Mouse (Mus musculus) liver, embryonic 15.5 days (tissue): ENCODE data around the gene Tmem234. TPM values are rescaled to one million over a fixed set of nuclear protein-coding genes. Genes with fewer than 3 reads are reported as not detected.

Experiments used
- ATAC-seq: fragments of 200-750 bp; cut with Nextera tagmentation; 2 replicates; pipeline ENCODE4 v1.8.0; 2017; ENCODE audit warnings: moderate number of reproducible peaks, mild to moderate bottlenecking, moderate library complexity; ENCODE audit not compliant: insufficient read depth
- H3K27ac ChIP-seq: fragments of 300-500 bp; sonication (generic); replicated peaks from 2 replicates; pipeline ENCODE4 v1.5.1; 2015; ENCODE audit warnings: mild to moderate bottlenecking, inconsistent platforms
- H3K27me3 ChIP-seq: fragments of 300-500 bp; sonication (generic); 2 replicates; pipeline ENCODE4 v1.6.1; 2015; ENCODE audit warnings: mild to moderate bottlenecking, inconsistent platforms
- H3K36me3 ChIP-seq: fragments of 300-500 bp; sonication (generic); replicated peaks from 2 replicates; pipeline ENCODE4 v1.6.1; 2015; ENCODE audit warnings: moderate library complexity, mild to moderate bottlenecking, inconsistent platforms
- H3K4me1 ChIP-seq: fragments of 300-500 bp; sonication (generic); replicated peaks from 2 replicates; pipeline ENCODE4 v1.6.1; 2015; ENCODE audit warnings: inconsistent platforms
- H3K4me2 ChIP-seq: fragments of 300-500 bp; sonication (generic); 2 replicates; pipeline ENCODE4 v1.6.1; 2015; ENCODE audit warnings: moderate library complexity, mild to moderate bottlenecking, inconsistent platforms
- H3K4me3 ChIP-seq: fragments of 300-500 bp; sonication (generic); replicated peaks from 2 replicates; pipeline ENCODE4 v1.5.1; 2015; ENCODE audit warnings: mild to moderate bottlenecking, inconsistent platforms
- H3K9ac ChIP-seq: fragments of 300-500 bp; sonication (generic); 2 replicates; pipeline ENCODE4 v1.6.1; 2015; ENCODE audit warnings: moderate library complexity, mild to moderate bottlenecking, inconsistent platforms
- H3K9me3 ChIP-seq: fragments of 300-500 bp; sonication (generic); replicated peaks from 2 replicates; pipeline ENCODE4 v1.6.1; 2016; ENCODE audit warnings: inconsistent platforms
- WGBS: fragments of 180-500 bp; shearing (Covaris S2); methylation state at CpG from one replicate; pipeline ENCODE4 v1.1.7; 2015; ENCODE audit warnings: mixed read lengths; ENCODE audit not compliant: insufficient replicate concordance; 5-methylcytosine and 5-hydroxymethylcytosine counted together
- polyA plus RNA-seq: library from polyadenylated mRNA; unstranded; fragments of >200 nt; fragmentation: Nextera tagmentation; extraction: Ambion mirVana; gene quantifications from 2 replicates; pipeline ENCODE4 v1.2.1, GENCODE M21; 2015

Gene Tmem234
- polyA plus RNA-seq, 1 experiment from 2014 or later: 113 TPM

DNA sequence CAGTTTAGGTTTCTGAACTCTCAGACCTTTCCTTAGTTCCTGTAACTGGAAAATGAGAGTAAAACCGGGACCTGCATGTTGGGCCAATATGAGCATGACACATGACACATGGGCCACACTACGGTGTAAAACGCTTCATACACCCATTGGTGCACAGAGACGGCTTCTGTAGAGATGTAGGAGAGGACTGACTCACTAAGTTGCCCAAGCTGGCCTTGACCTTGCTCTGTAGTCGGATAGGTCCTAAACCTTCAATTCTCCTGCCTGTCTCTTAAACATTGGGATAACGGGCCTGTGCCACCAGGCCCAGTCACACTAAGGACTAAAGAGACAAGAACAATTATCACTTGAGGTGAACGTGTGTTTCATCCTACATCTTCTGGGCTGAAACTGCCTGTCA is 32.1 kb upstream of the Tmem234 start:
- Histone ChIP-seq H3K4me2 (no peak overlapping the region), H3K9ac (no peak overlapping the region), H3K27me3 (peaks cover 7% of the 10 kb centered on the region), H3K4me3 (no peak overlapping the region), H3K36me3 (no peaks in the 10 kb centered on the region), H3K4me1 (peaks cover 8% of the 10 kb centered on the region; the same call in 1 of the 2 replicates), H3K9me3 (no peaks in the 10 kb centered on the region), H3K27ac (no peak overlapping the region)
- WGBS: 71% methylated on average over 7 of the region's 7 CpGs
- no peak for ATAC-seq

DNA sequence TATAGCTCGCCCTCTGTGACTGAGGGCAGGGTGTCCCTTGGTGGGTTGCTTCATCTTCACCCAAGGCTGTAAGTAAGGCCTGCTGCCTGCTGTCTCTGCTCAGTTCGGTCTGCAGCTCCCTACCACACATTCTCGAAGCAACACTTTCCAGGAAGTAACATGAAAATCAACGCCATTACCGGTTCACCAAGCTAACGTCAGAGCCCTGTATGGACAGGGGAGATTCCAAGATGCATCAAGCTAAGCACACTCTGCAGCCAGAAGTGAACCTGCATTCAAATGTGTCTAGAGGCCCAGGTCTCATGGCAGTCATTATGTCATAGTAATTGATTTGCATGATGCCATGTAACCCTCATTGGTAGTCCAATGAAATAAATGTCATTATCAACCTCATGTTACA is 30.4 kb upstream of the Tmem234 start:
- no peaks in the 10 kb centered on the region for H3K9me3 ChIP-seq
- H3K36me3 ChIP-seq: no peaks in the 10 kb centered on the region
- ATAC-seq: no peak
- H3K4me1 ChIP-seq: peaks cover 1% of the 10 kb centered on the region
- no peak overlapping the region for H3K27ac ChIP-seq
- no peak overlapping the region for H3K9ac ChIP-seq
- 65% methylated on average over 6 of the region's 6 CpGs for WGBS
- no peak overlapping the region for H3K4me2 ChIP-seq
- no peak overlapping the region for H3K4me3 ChIP-seq
- peaks cover 17% of the 10 kb centered on the region for H3K27me3 ChIP-seq

DNA sequence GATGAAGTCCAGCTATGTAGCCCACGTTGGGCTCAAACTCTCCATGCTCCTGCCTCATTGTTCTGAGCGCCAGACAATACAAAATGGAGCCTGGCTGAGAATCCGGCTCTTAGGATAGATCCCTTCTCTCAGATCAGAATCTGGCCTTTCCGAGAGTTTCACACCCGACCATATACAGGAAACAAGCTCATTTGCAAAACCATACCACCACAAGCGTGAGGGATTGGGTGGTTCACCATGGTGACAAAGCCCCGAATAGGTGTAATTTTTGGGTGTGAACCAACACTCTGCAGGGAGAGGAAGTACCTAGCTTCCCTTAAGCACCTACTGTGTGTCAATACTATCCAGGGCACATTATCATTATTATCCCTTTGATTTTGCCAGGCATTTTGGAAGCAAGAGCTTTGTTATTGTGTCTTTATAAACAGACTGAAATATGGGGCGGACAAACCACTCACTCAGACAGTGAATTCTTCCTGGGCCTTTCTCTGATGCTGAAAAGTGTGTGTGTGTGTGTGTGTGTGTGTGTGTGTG is 28.9 kb upstream of the Tmem234 start:
- no peak for ATAC-seq
- Histone ChIP-seq H3K4me2 (no peak overlapping the region), H3K36me3 (no peaks in the 10 kb centered on the region), H3K27me3 (peaks cover 23% of the 10 kb centered on the region), H3K9me3 (no peaks in the 10 kb centered on the region), H3K27ac (no peak overlapping the region), H3K9ac (no peak overlapping the region), H3K4me3 (no peak overlapping the region), H3K4me1 (peaks cover 4% of the 10 kb centered on the region)
- WGBS: 65% methylated on average over 8 of the region's 8 CpGs

DNA sequence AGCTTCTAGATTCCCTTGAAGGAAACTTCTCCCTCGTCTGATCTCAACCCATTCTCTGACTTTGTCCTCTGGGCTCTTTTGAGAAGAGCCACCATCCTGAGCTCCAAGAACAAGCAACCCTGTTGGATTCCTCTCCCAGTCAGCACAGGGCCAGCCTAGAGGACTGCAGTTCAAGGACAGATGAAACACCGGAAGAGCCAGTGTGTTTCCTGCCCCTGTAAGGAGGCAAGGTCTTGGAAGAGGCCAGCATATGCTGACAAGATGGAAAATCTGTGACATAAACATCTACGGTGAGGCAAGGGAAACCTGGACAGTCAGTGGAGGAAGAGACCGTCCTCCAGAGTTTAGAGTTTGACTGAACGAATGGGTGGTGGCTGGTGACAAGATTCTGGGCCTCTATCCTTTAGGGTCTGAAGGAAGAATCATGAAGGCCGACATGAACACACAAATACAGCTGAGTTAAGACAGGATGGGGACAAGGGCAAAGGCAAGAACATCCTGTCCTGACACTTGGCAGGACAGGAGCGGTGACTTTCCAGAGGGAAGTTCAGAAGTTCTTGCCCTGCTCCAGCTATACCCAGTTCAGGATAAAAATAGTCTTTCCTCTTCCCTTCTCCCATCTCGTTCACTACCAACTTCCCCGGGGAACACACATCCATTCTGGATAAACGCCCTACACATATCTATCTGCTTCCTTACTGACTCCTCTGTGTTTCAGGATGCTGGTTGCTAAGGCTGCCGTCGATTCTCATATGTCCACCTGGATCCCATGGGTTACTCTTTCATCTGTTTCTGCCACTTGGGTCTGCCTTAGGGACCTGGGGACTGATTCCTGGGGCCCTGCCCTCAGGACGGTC is 28.0 kb upstream of the Tmem234 start:
- 64% methylated on average over 13 of the region's 13 CpGs for WGBS
- Histone ChIP-seq H3K36me3 (no peaks in the 10 kb centered on the region), H3K27me3 (peaks cover 31% of the 10 kb centered on the region), H3K9me3 (no peaks in the 10 kb centered on the region), H3K4me2 (no peak overlapping the region), H3K27ac (no peak overlapping the region), H3K4me3 (no peak overlapping the region), H3K4me1 (peaks cover 10% of the 10 kb centered on the region), H3K9ac (no peak overlapping the region)
- ATAC-seq: 0 out of 2 replicates have a peak, but pooled peaks have one; percentile 38

DNA sequence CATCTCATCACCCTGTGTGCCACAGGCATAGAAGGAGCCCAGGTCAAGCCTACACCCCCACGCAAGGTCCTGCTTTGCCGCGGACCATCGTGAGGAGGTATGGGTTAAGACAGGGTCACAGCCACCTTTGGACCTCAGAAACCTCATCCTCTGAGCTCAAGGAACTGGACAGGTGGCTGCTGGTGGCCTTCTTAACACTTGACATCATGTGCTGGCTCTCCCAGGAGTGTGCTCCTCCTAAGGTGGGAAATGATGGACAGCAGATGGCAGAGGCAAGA is 27.4 kb upstream of the Tmem234 start:
- 89% methylated on average over 4 of the region's 4 CpGs for WGBS
- no peak overlapping the region for H3K27ac ChIP-seq
- H3K9ac ChIP-seq: no peak overlapping the region

DNA sequence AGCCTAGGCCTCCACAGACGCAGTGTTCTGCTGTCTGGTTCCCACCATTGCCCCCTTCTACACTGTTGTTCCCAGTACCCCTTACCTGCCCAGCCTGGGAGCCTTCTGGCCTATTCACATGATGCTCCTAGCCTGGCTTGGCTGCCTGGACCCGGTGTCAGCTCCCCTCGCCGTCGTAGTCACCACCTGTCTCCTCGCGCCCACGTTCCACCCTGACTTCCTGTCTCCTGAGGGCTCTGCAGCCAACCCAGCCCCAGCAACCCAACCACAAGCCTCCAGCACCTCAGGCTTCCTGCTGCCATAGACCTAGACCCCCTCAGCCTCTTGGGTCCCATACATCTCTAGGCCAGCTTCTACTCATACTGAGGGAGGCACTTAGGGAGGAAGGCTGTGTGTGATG is 27.0 kb upstream of the Tmem234 start, which contains the start of gene Lck:
Gene Lck, minus strand, starts transcription at position 212 of the 400 bp plus-strand sequence.
- H3K4me2 ChIP-seq: no peak within 1 kb of the TSS
- no peak within 1 kb of the TSS for H3K9ac ChIP-seq
- 42% methylated on average over 8 of the region's 8 CpGs for WGBS
- H3K27me3 ChIP-seq: peaks cover 40% of the 10 kb centered on the region
- ATAC-seq: no peak
- no peak within 1 kb of the TSS for H3K4me3 ChIP-seq
- H3K4me1 ChIP-seq: peaks cover 10% of the 10 kb centered on the region
- no peaks in the 10 kb centered on the region for H3K36me3 ChIP-seq
- H3K27ac ChIP-seq: no peak within 1 kb of the TSS
- H3K9me3 ChIP-seq: no peaks in the 10 kb centered on the region

More for the DNA sequence above, 27.4 kb upstream of the Tmem234 start:
- no peak for ATAC-seq
- no peaks in the 10 kb centered on the region for H3K9me3 ChIP-seq
- no peak overlapping the region for H3K4me2 ChIP-seq
- H3K4me1 ChIP-seq: peaks cover 10% of the 10 kb centered on the region
- no peak overlapping the region for H3K4me3 ChIP-seq
- H3K27me3 ChIP-seq: peaks cover 36% of the 10 kb centered on the region
- no peaks in the 10 kb centered on the region for H3K36me3 ChIP-seq

DNA sequence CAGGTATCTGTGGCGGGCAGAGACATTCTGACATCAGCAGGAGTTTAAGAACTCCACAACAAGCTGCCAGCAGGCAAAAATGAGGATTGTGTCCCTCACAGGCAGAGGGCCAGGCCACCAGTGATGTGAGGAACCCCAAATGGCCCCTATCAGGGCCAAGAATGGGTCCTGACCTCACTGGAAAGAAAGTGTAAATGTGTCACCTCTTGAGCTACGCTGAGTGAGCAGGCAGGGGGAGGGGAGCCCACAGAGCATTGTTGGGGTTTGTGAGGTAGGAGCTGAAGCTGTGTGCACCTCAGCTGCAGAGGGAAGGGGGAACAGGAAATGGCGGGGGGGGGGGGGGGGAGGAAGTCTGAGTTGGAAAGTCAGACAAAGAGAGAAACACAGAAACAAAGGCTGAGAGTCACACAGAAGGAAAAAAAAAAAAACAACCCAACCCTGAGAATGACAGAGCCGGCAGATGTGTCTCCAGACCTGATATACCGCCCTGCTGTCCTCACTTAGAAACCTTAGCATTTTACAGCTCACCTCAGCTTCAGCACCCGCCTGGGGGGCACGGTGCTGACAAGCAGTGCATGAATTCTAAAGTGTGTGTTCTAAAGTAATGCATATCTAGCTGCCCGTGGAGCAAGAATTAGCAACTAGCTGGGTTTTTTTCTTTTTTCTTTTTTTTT is 25.2 kb upstream of the Tmem234 start:
- Histone ChIP-seq H3K4me3 (no peak overlapping the region), H3K9me3 (no peaks in the 10 kb centered on the region), H3K27ac (no peak overlapping the region), H3K4me1 (peaks cover 10% of the 10 kb centered on the region), H3K27me3 (peaks cover 44% of the 10 kb centered on the region), H3K36me3 (no peaks in the 10 kb centered on the region), H3K4me2 (peak overlapping the region; percentile 15; the same call in 1 of the 2 replicates), H3K9ac (no peak overlapping the region)
- 18% methylated on average over 7 of the region's 8 CpGs for WGBS
- ATAC-seq: no peak

DNA sequence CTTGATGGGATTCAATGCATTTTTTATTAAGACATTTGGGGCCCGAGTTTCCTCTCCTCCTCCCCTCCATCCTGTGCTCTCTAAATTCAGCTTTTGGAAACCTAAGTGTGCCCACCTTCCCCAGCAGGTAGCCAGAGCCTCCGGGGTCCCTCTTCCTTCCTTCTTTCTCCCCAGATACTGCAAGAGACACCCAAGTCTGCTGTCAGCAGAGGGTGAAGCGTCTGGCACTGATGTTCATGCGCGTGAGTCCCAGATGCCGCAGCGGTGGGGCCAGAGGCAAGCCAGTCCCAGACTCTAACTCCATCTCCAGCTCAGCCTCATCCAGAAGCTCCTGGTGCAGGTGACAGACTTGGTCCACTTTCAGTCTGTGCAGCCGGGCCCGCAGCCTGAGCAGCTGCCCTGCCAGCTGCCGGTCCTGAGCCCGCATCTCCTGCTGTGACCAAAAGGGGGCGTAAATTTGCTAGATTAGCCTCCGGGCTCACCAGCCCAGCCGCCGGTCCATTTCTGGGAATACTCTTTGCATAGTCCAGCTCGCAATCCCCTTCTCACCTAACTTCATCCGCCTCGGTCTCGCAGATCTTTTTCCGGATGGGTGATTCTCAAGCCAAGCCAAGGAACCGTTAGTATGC is 23.5 kb upstream of the Tmem234 start:
- Histone ChIP-seq H3K4me2 (no peak overlapping the region), H3K27ac (no peak overlapping the region)
- no peak for ATAC-seq

DNA sequence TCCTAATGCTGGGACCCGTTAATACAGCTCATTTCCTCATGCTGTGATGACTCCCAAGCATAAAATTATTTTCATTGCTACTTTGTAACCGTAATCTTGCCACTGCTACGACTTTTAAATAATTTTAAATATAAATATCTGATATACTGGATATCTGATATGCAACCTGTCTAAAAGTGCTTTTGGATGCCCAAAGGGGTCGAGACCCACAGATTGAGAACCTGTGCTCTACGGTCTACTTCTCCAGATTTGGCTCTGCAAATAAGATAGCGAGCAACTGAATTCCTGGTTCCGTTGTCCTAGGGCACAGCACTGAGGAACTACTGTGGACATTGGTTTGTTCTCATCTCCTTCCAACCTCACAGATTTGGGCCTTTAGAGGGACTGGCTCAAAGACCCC is 22.8 kb upstream of the Tmem234 start:
- Histone ChIP-seq H3K27me3 (peaks cover 43% of the 10 kb centered on the region), H3K4me3 (peak overlapping the region; percentile 12; the same call in 1 of the 2 replicates), H3K4me1 (peaks cover 10% of the 10 kb centered on the region), H3K9ac (no peak overlapping the region), H3K27ac (no peak overlapping the region), H3K9me3 (no peaks in the 10 kb centered on the region), H3K36me3 (no peaks in the 10 kb centered on the region), H3K4me2 (no peak overlapping the region)
- no peak for ATAC-seq
- WGBS: 64% methylated on average over 7 of the region's 7 CpGs

More for the DNA sequence above, 23.5 kb upstream of the Tmem234 start:
- Histone ChIP-seq H3K27me3 (peaks cover 44% of the 10 kb centered on the region), H3K9ac (peak overlapping the region; percentile 25; the same call in 1 of the 2 replicates), H3K36me3 (no peaks in the 10 kb centered on the region), H3K4me3 (peak overlapping the region; percentile 4; the same call in 1 of the 2 replicates), H3K4me1 (peaks cover 10% of the 10 kb centered on the region), H3K9me3 (no peaks in the 10 kb centered on the region)
- WGBS: 31% methylated on average over 21 of the region's 21 CpGs

DNA sequence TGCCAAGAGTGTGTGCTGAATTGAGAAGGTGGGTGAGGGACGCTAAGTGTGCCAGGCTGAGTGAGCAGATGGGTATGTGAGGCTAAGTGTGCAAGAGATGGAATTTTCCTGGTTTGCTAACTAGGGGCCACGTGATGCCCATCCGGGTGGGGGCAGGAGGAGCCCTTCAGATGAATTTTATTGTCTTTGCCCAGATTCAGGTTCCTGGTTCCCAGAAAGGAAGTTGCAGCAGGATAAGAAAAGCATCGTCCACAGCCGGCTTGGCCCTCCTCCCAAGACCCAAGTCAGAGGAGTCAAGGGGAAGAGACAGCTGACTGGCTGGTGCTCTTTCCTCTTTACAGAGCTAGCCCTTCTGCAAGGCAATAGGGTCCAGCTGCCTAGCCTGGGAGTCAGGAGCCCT is 22.0 kb upstream of the Tmem234 start, which contains the start of gene Fam167b:
Gene Fam167b, minus strand, starts transcription at position 84 of the 400 bp plus-strand sequence.
- Histone ChIP-seq H3K4me2 (no peak within 1 kb of the TSS), H3K9ac (peak within 1 kb of the TSS; percentile 22; the same call in 1 of the 2 replicates), H3K9me3 (no peaks in the 10 kb centered on the region), H3K36me3 (no peaks in the 10 kb centered on the region), H3K4me3 (peak within 1 kb of the TSS; percentile 12; the same call in 1 of the 2 replicates), H3K4me1 (peaks cover 10% of the 10 kb centered on the region), H3K27me3 (peaks cover 35% of the 10 kb centered on the region), H3K27ac (no peak within 1 kb of the TSS)
- WGBS: 42% methylated on average over 5 of the region's 5 CpGs
- ATAC-seq: no peak

DNA sequence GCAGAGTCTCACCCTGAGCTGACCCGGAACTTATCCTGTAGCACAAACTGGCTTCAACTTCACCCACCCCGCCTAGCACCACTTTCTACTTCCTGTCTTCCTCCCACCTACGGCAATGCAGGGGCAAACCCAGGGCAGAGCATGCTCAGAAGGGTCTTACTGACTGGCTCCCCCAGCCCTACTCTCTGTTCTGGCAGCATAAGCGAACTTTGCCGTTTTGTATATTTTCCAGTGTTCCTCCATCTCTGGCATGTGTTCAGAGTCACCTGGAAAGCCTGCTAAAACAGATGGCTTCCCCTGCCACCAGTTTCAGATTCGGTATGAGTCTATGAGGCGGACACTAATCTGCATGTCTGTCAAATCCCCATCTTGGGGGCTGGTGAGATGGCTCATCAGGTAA is 20.1 kb upstream of the Tmem234 start:
- no peak overlapping the region for H3K4me3 ChIP-seq
- H3K27me3 ChIP-seq: peaks cover 24% of the 10 kb centered on the region
- H3K9ac ChIP-seq: no peak overlapping the region
- no peaks in the 10 kb centered on the region for H3K9me3 ChIP-seq
- no peaks in the 10 kb centered on the region for H3K36me3 ChIP-seq
- H3K4me2 ChIP-seq: no peak overlapping the region
- ATAC-seq: no peak
- peaks cover 21% of the 10 kb centered on the region for H3K4me1 ChIP-seq
- 53% methylated on average over 7 of the region's 7 CpGs for WGBS
- H3K27ac ChIP-seq: no peak overlapping the region
